Mouse (Mus musculus) E14TG2a.4 (cell line): ENCODE results near the gene Mamdc2.

Source experiments
- CTCF ChIP-seq: conservative IDR thresholded peaks from 2 replicates; pipeline ENCODE4 v1.5.1; 2014; ENCODE audit warnings: low read length
- NANOG ChIP-seq: IDR thresholded peaks from 2 replicates; pipeline ENCODE4 v1.6.1; 2014; ENCODE audit warnings: borderline replicate concordance, low read length, mixed read lengths
- POU5F1 ChIP-seq: IDR thresholded peaks from 2 replicates; pipeline ENCODE4 v1.6.1; 2014; ENCODE audit warnings: low read length, borderline replicate concordance

GRCm38 (mm10) chr19:23410800-23411199 is 37.4 kb downstream of the Mamdc2 start:
- TF ChIP-seq CTCF (no peak), NANOG (no peak), POU5F1 (no peak)
